Mouse (Mus musculus): Measurements from ENCODE around the gene Cib1. TPM values are rescaled to one million over a fixed set of nuclear protein-coding genes. Genes with fewer than 3 reads are reported as not detected.
A peak's percentile ranks its signal among the peaks of the same experiment; 100 is the strongest.

Gene Cib1
- polyA plus RNA-seq, 1 experiment from 2014 or later, result 285 TPM

- peak; percentile 90 for ATAC-seq
- H3K27me3 ChIP-seq (replicated peaks; ENCODE audit: control insufficient read depth, insufficient read depth, low read length), result no peaks in the 10 kb centered on the region
- H3K4me2 ChIP-seq (ENCODE audit: low read depth, low read length), result peak overlapping the region; percentile 76
- H3K9me3 ChIP-seq (ENCODE audit: control insufficient read depth, low read length), result no peaks in the 10 kb centered on the region
- H3K9ac ChIP-seq (ENCODE audit: low read depth, low read length), result peak overlapping the region; percentile 67
- peaks cover 49% of the 10 kb centered on the region for H3K4me1 ChIP-seq (ENCODE audit: control insufficient read depth, insufficient read depth, low read length)
- no peaks in the 10 kb centered on the region for H3K36me3 ChIP-seq (ENCODE audit: control insufficient read depth, insufficient read depth, low read length)
- WGBS, result 9% methylated on average over 16 of the region's 16 CpGs
- peak overlapping the region; percentile 95 for H3K27ac ChIP-seq (ENCODE audit: low read length)
- H3K4me3 ChIP-seq (ENCODE audit: low read length), result peak overlapping the region; percentile 43
These were observed 40.2 kb downstream of the Cib1 start for GRCm38 (mm10) chr7:80192226-80193061.

GRCm38 (mm10) chr7:80191455-80191854, 41.2 kb downstream of the Cib1 start:
- 64% methylated on average over 5 of the region's 5 CpGs for WGBS
- peak; percentile 34 for ATAC-seq
- no peaks in the 10 kb centered on the region for H3K27me3 ChIP-seq (replicated peaks; ENCODE audit: control insufficient read depth, insufficient read depth, low read length)
- no peak overlapping the region for H3K4me2 ChIP-seq (ENCODE audit: low read depth, low read length)
- H3K9me3 ChIP-seq (ENCODE audit: control insufficient read depth, low read length), result no peaks in the 10 kb centered on the region
- H3K4me1 ChIP-seq (ENCODE audit: control insufficient read depth, insufficient read depth, low read length), result peaks cover 51% of the 10 kb centered on the region
- no peaks in the 10 kb centered on the region for H3K36me3 ChIP-seq (ENCODE audit: control insufficient read depth, insufficient read depth, low read length)
- peak overlapping the region; percentile 95 for H3K27ac ChIP-seq (ENCODE audit: low read length)
- H3K4me3 ChIP-seq (ENCODE audit: low read length), result no peak overlapping the region
- H3K9ac ChIP-seq (ENCODE audit: low read depth, low read length), result peak overlapping the region; percentile 67

- Histone ChIP-seq H3K4me1 (ENCODE audit: control insufficient read depth, insufficient read depth, low read length) (peaks cover 63% of the 10 kb centered on the region), H3K27me3 (replicated peaks; ENCODE audit: control insufficient read depth, insufficient read depth, low read length) (no peaks in the 10 kb centered on the region), H3K9ac (ENCODE audit: low read depth, low read length) (no peak overlapping the region), H3K4me3 (ENCODE audit: low read length) (no peak overlapping the region), H3K27ac (ENCODE audit: low read length) (peak overlapping the region; percentile 25; the same call in 1 of the 2 replicates), H3K36me3 (ENCODE audit: control insufficient read depth, insufficient read depth, low read length) (no peaks in the 10 kb centered on the region), H3K9me3 (ENCODE audit: control insufficient read depth, low read length) (no peaks in the 10 kb centered on the region), H3K4me2 (ENCODE audit: low read depth, low read length) (no peak overlapping the region)
- WGBS, result 50% methylated on average over 11 of the region's 11 CpGs
- ATAC-seq, result no peak
These were observed 43.3 kb downstream of the Cib1 start for GRCm38 (mm10) chr7:80189147-80189933.

GRCm38 (mm10) chr7:80188579-80189125, 44.0 kb downstream of the Cib1 start:
- Histone ChIP-seq H3K27me3 (replicated peaks; ENCODE audit: control insufficient read depth, insufficient read depth, low read length) (no peaks in the 10 kb centered on the region), H3K4me1 (ENCODE audit: control insufficient read depth, insufficient read depth, low read length) (peaks cover 58% of the 10 kb centered on the region), H3K4me2 (ENCODE audit: low read depth, low read length) (no peak overlapping the region), H3K9me3 (ENCODE audit: control insufficient read depth, low read length) (no peaks in the 10 kb centered on the region), H3K36me3 (ENCODE audit: control insufficient read depth, insufficient read depth, low read length) (no peaks in the 10 kb centered on the region), H3K4me3 (ENCODE audit: low read length) (no peak overlapping the region), H3K27ac (ENCODE audit: low read length) (peak overlapping the region; percentile 25; the same call in 1 of the 2 replicates), H3K9ac (ENCODE audit: low read depth, low read length) (no peak overlapping the region)
- ATAC-seq, result no peak
- 83% methylated on average over 2 of the region's 2 CpGs for WGBS

GRCm38 (mm10) chr7:80187501-80187900, 45.1 kb downstream of the Cib1 start:
- no peaks in the 10 kb centered on the region for H3K9me3 ChIP-seq (ENCODE audit: control insufficient read depth, low read length)
- H3K4me3 ChIP-seq (ENCODE audit: low read length), result peak overlapping the region; percentile 70
- no peaks in the 10 kb centered on the region for H3K27me3 ChIP-seq (replicated peaks; ENCODE audit: control insufficient read depth, insufficient read depth, low read length)
- peaks cover 53% of the 10 kb centered on the region for H3K4me1 ChIP-seq (ENCODE audit: control insufficient read depth, insufficient read depth, low read length)
- H3K4me2 ChIP-seq (ENCODE audit: low read depth, low read length), result peak overlapping the region; percentile 80
- H3K9ac ChIP-seq (ENCODE audit: low read depth, low read length), result peak overlapping the region; percentile 77
- H3K36me3 ChIP-seq (ENCODE audit: control insufficient read depth, insufficient read depth, low read length), result no peaks in the 10 kb centered on the region
- 72% methylated on average over 12 of the region's 12 CpGs for WGBS
- ATAC-seq, result no peak
- peak overlapping the region; percentile 75 for H3K27ac ChIP-seq (ENCODE audit: low read length)

GRCm38 (mm10) chr7:80186531-80187296, 45.9 kb downstream of the Cib1 start, which contains the start of gene Sema4b:
Gene Sema4b (plus strand): TSS chr7:80186841.
- Histone ChIP-seq H3K9ac (ENCODE audit: low read depth, low read length) (peak within 1 kb of the TSS; percentile 77), H3K4me2 (ENCODE audit: low read depth, low read length) (peak within 1 kb of the TSS; percentile 80), H3K36me3 (ENCODE audit: control insufficient read depth, insufficient read depth, low read length) (no peaks in the 10 kb centered on the region), H3K4me3 (ENCODE audit: low read length) (peak within 1 kb of the TSS; percentile 70), H3K27ac (ENCODE audit: low read length) (peak within 1 kb of the TSS; percentile 75), H3K27me3 (replicated peaks; ENCODE audit: control insufficient read depth, insufficient read depth, low read length) (no peaks in the 10 kb centered on the region), H3K4me1 (ENCODE audit: control insufficient read depth, insufficient read depth, low read length) (peaks cover 45% of the 10 kb centered on the region), H3K9me3 (ENCODE audit: control insufficient read depth, low read length) (no peaks in the 10 kb centered on the region)
- under 1% methylated on average over 51 of the region's 51 CpGs for WGBS
- ATAC-seq, result peak; percentile 86

- Histone ChIP-seq H3K27ac (ENCODE audit: low read length) (peak overlapping the region; percentile 75), H3K9ac (ENCODE audit: low read depth, low read length) (peak overlapping the region; percentile 77), H3K4me3 (ENCODE audit: low read length) (peak overlapping the region; percentile 70), H3K4me2 (ENCODE audit: low read depth, low read length) (peak overlapping the region; percentile 80), H3K9me3 (ENCODE audit: control insufficient read depth, low read length) (no peaks in the 10 kb centered on the region), H3K36me3 (ENCODE audit: control insufficient read depth, insufficient read depth, low read length) (no peaks in the 10 kb centered on the region), H3K27me3 (replicated peaks; ENCODE audit: control insufficient read depth, insufficient read depth, low read length) (no peaks in the 10 kb centered on the region), H3K4me1 (ENCODE audit: control insufficient read depth, insufficient read depth, low read length) (peaks cover 38% of the 10 kb centered on the region)
- ATAC-seq, result peak; percentile 48
- 14% methylated on average over 8 of the region's 8 CpGs for WGBS
These were observed 46.6 kb downstream of the Cib1 start for GRCm38 (mm10) chr7:80186021-80186420.

- ATAC-seq, result no peak
- H3K4me3 ChIP-seq (ENCODE audit: low read length), result no peak overlapping the region
- peaks cover 39% of the 10 kb centered on the region; the same call in 1 of the 2 replicates for H3K4me1 ChIP-seq (ENCODE audit: control insufficient read depth, insufficient read depth, low read length)
- H3K27me3 ChIP-seq (replicated peaks; ENCODE audit: control insufficient read depth, insufficient read depth, low read length), result no peaks in the 10 kb centered on the region
- peak overlapping the region; percentile 75 for H3K27ac ChIP-seq (ENCODE audit: low read length)
- no peaks in the 10 kb centered on the region for H3K9me3 ChIP-seq (ENCODE audit: control insufficient read depth, low read length)
- H3K4me2 ChIP-seq (ENCODE audit: low read depth, low read length), result no peak overlapping the region
- H3K9ac ChIP-seq (ENCODE audit: low read depth, low read length), result no peak overlapping the region
- H3K36me3 ChIP-seq (ENCODE audit: control insufficient read depth, insufficient read depth, low read length), result no peaks in the 10 kb centered on the region
- WGBS, result 43% methylated on average over 6 of the region's 6 CpGs
These were observed 47.6 kb downstream of the Cib1 start for GRCm38 (mm10) chr7:80184968-80185367.
